Mouse (Mus musculus): Measurements from ENCODE around the gene Medag.

GRCm38 (mm10) chr5:149376367-149376766, 35.2 kb upstream of the Medag start:
- no peak for TF ChIP-seq POLR2A (IDR thresholded peaks at IDR 0.05; ENCODE audit: borderline replicate concordance, low read depth, low read length)
- TF ChIP-seq CTCF (IDR thresholded peaks at IDR 0.05; ENCODE audit: low read depth, low read length), result no peak

Measured in bone marrow macrophage, adult 2 months (primary cell).